29 mouse cellular contexts compared by ENCODE assay signal in genomic region chr4:128233458-128233857, GRCm38 (mm10). TPM values are rescaled to one million over a fixed set of nuclear protein-coding genes. Genes with fewer than 3 reads are reported as not detected.
A peak's percentile ranks its signal among the peaks of the same experiment; 100 is the strongest.
DNase-seq lines count a peak whose midpoint lies in the region; ATAC-seq lines count a peak whose summit lies in the region.
"Had no signal": no experiment of that assay in that cellular context is flagged by ENCODE, and none has a peak within 500 bp of the region (broad histone marks: within the 10 kb centered on the region; RNA-seq: fewer than 3 reads in every experiment).

No protein-coding gene starts in this region.

- no peaks in the 10 kb centered on the region for H3K36me3 ChIP-seq in forebrain, embryonic 16.5 days (ENCODE audit: control insufficient read depth, insufficient read depth)
- H3K36me3 ChIP-seq in forebrain, embryonic 11.5 days (ENCODE audit: control insufficient read depth, insufficient read depth, low read length) = no peaks in the 10 kb centered on the region
- no peaks in the 10 kb centered on the region for H3K36me3 ChIP-seq in limb, embryonic 13.5 days
- no peaks in the 10 kb centered on the region for H3K36me3 ChIP-seq in limb, embryonic 10.5 days
- H3K36me3 ChIP-seq: heart, embryonic 15.5 days had no signal

- no peak for DNase-seq in forebrain, embryonic 11.5 days (ENCODE audit: low spot score)
- DNase-seq in limb, embryonic 10.5 days (ENCODE audit: low spot score) = no peak
- peak; percentile 40 to 46 for DNase-seq in frontal cortex, postnatal 36 days (ENCODE audit: low spot score in 2 of 2)
- peak; percentile 19 to 56 for DNase-seq in right cerebral cortex, postnatal 36 days (ENCODE audit: low spot score in 2 of 2)
- DNase-seq in gastrocnemius, adult 18-20 months (ENCODE audit: low spot score) = no peak
- DNase-seq in embryo, embryonic 10.5 days (ENCODE audit: low spot score) = no peak
- DNase-seq: adrenal gland, postnatal 36 days; cerebellum, adult 8-10 months; gastrocnemius, postnatal 14 days; heart, adult 2 months; heart, postnatal 4 days; kidney, adult 18-20 months; liver, postnatal 0 days; lung, postnatal 36 days; thymus, adult 18-20 months had no signal

- H3K4me2 ChIP-seq in forebrain, embryonic 16.5 days (ENCODE audit: low read length) = no peak overlapping the region
- H3K4me2 ChIP-seq in forebrain, embryonic 11.5 days (ENCODE audit: low read depth, low read length, severe bottlenecking) = no peak overlapping the region
- H3K4me2 ChIP-seq in limb, embryonic 13.5 days (replicated peaks) = no peak overlapping the region
- H3K4me2 ChIP-seq: heart, embryonic 15.5 days had no signal

- 46% methylated on average over 13 of the region's 13 CpGs for WGBS in forebrain, embryonic 16.5 days
- WGBS in forebrain, embryonic 11.5 days = 85% methylated on average over 13 of the region's 13 CpGs
- 73% methylated on average over 13 of the region's 13 CpGs for WGBS in limb, embryonic 13.5 days
- WGBS in limb, embryonic 10.5 days = 89% methylated on average over 13 of the region's 13 CpGs

- peaks cover under 1% of the 10 kb centered on the region; the same call in 1 of the 2 replicates for H3K4me1 ChIP-seq in forebrain, embryonic 16.5 days (replicated peaks; ENCODE audit: control insufficient read depth, insufficient read depth, low read length)
- H3K4me1 ChIP-seq in forebrain, embryonic 11.5 days (replicated peaks; ENCODE audit: control insufficient read depth, insufficient read depth, low read length) = no peaks in the 10 kb centered on the region
- peaks cover 3% of the 10 kb centered on the region for H3K4me1 ChIP-seq in limb, embryonic 13.5 days
- peaks cover 5% of the 10 kb centered on the region for H3K4me1 ChIP-seq in limb, embryonic 10.5 days
- H3K4me1 ChIP-seq: heart, embryonic 15.5 days had no signal

- H3K27ac ChIP-seq in forebrain, embryonic 16.5 days (ENCODE audit: low read length) = no peak overlapping the region
- no peak overlapping the region for H3K27ac ChIP-seq in forebrain, embryonic 11.5 days (ENCODE audit: low read depth, low read length)
- peak overlapping the region; percentile 44; the same call in 1 of the 2 replicates for H3K27ac ChIP-seq in limb, embryonic 13.5 days
- H3K27ac ChIP-seq in limb, embryonic 10.5 days = no peak overlapping the region
- H3K27ac ChIP-seq: heart, adult 2 months; heart, embryonic 15.5 days; kidney, postnatal 0 days had no signal

- peak; percentile 26; the same call in 1 of the 2 replicates for ATAC-seq in forebrain, embryonic 16.5 days
- ATAC-seq in forebrain, embryonic 11.5 days (replicated peaks; ENCODE audit: low FRiP score) = no peak
- ATAC-seq in limb, embryonic 13.5 days (ENCODE audit: low FRiP score, low read depth) = no peak
- ATAC-seq: liver, postnatal 0 days had no signal

- no peaks in the 10 kb centered on the region for H3K27me3 ChIP-seq in forebrain, embryonic 16.5 days (replicated peaks; ENCODE audit: control insufficient read depth, insufficient read depth, low read length)
- H3K27me3 ChIP-seq in forebrain, embryonic 11.5 days (ENCODE audit: control insufficient read depth, insufficient read depth, low read length) = no peaks in the 10 kb centered on the region
- no peaks in the 10 kb centered on the region for H3K27me3 ChIP-seq in limb, embryonic 13.5 days
- H3K27me3 ChIP-seq in limb, embryonic 10.5 days (ENCODE audit: low read depth, poor library complexity, severe bottlenecking) = no peaks in the 10 kb centered on the region
- H3K27me3 ChIP-seq: CH12.LX; heart, embryonic 15.5 days had no signal

- H3K4me3 ChIP-seq in forebrain, embryonic 16.5 days (replicated peaks; ENCODE audit: low read length) = no peak overlapping the region
- H3K4me3 ChIP-seq in forebrain, embryonic 11.5 days (ENCODE audit: low read depth, low read length) = no peak overlapping the region
- H3K4me3 ChIP-seq in limb, embryonic 13.5 days = no peak overlapping the region
- no peak overlapping the region for H3K4me3 ChIP-seq in limb, embryonic 10.5 days
- H3K4me3 ChIP-seq: erythroblast, embryonic 14.5 days; heart, adult 2 months; heart, embryonic 15.5 days had no signal

- no peaks in the 10 kb centered on the region for H3K9me3 ChIP-seq in forebrain, embryonic 16.5 days (ENCODE audit: control insufficient read depth, low read length)
- H3K9me3 ChIP-seq in forebrain, embryonic 11.5 days (ENCODE audit: control insufficient read depth, low read length) = no peaks in the 10 kb centered on the region
- H3K9me3 ChIP-seq in limb, embryonic 13.5 days = no peaks in the 10 kb centered on the region
- H3K9me3 ChIP-seq in limb, embryonic 10.5 days (replicated peaks) = no peaks in the 10 kb centered on the region
- H3K9me3 ChIP-seq: heart, embryonic 15.5 days had no signal

- no peak overlapping the region for H3K9ac ChIP-seq in forebrain, embryonic 16.5 days (replicated peaks; ENCODE audit: low read depth, low read length)
- no peak overlapping the region for H3K9ac ChIP-seq in forebrain, embryonic 11.5 days (ENCODE audit: low read length)
- H3K9ac ChIP-seq in limb, embryonic 13.5 days = no peak overlapping the region
- H3K9ac ChIP-seq: heart, embryonic 15.5 days; liver, postnatal 0 days had no signal

RNA-seq across cellular contexts. Expression of gene Hmgb4, which starts 27.3 kb away (rescaled TPM):
- polyA plus RNA-seq in forebrain, embryonic 16.5 days (2015; fragmentation: Nextera tagmentation; extraction: Ambion mirVana) = not detected in 2 replicates
- not detected in 2 replicates for polyA plus RNA-seq in forebrain, embryonic 11.5 days (2014; fragmentation: Nextera tagmentation; extraction: Ambion mirVana)
- polyA plus RNA-seq in limb, embryonic 13.5 days (2015; fragmentation: Nextera tagmentation; extraction: Ambion mirVana) = not detected in 2 replicates
- polyA plus RNA-seq in limb, embryonic 10.5 days (2016; fragmentation: Nextera tagmentation; extraction: Ambion mirVana) = not detected in 2 replicates
- not detected for total RNA-seq in gastrocnemius, adult 18-20 months (2021)
- total RNA-seq: adrenal gland, postnatal 36 days; CH12.LX; gastrocnemius, postnatal 14 days; heart, adult 2 months; heart, postnatal 4 days; layer of hippocampus, adult 18-20 months; layer of hippocampus, postnatal 25 days; liver, adult 2 months; MEL had no signal
- polyA plus RNA-seq: embryonic facial prominence, embryonic 11.5 days; erythroblast, embryonic 14.5 days; frontal cortex, adult 2 months; heart, embryonic 15.5 days; kidney, postnatal 0 days; liver, adult 2 months; liver, postnatal 0 days; spleen, adult 2 months; stomach, embryonic 14.5 days had no signal

Comparison
In these comparisons a context has a peak if more than half of its experiments do, and no peak if none do; other contexts are left out.
1. DNase-seq: peak in frontal cortex, postnatal 36 days (2 of 2) and right cerebral cortex, postnatal 36 days (2 of 2); none in forebrain, embryonic 11.5 days (single experiment), limb, embryonic 10.5 days (single experiment), gastrocnemius, adult 18-20 months (single experiment) and embryo, embryonic 10.5 days (single experiment).